Mouse (Mus musculus) liver, adult 2 months (tissue): ENCODE results near the gene Klhl30. TPM values are rescaled to one million over a fixed set of nuclear protein-coding genes. Genes with fewer than 3 reads are reported as not detected.
A peak's percentile ranks its signal among the peaks of the same experiment; 100 is the strongest.

Source experiments
- DNase-seq: peaks from one replicate; pipeline ENCODE4 v3.0.0-alpha.2; 2011; ENCODE audit warnings: low read depth, low spot score; ENCODE audit errors: extremely low read depth
- H3K27ac ChIP-seq: fragments of 200-500 bp; replicated peaks from 2 replicates; pipeline ENCODE4 v1.5.1; 2012; ENCODE audit warnings: low read depth, mild to moderate bottlenecking, control low read depth, inconsistent platforms, low read length; ENCODE audit not compliant: insufficient read depth
- H3K27me3 ChIP-seq: fragments of 200-500 bp; 2 replicates; pipeline ENCODE4 v1.6.1; 2012; ENCODE audit warnings: mild to moderate bottlenecking, moderate library complexity, low read length, inconsistent platforms; ENCODE audit not compliant: control insufficient read depth, insufficient read depth
- H3K36me3 ChIP-seq: fragments of 200-500 bp; 2 replicates; pipeline ENCODE4 v1.6.1; 2012; ENCODE audit warnings: low read length, inconsistent platforms; ENCODE audit not compliant: control insufficient read depth, insufficient read depth
- H3K4me1 ChIP-seq: fragments of 200-500 bp; 2 replicates; pipeline ENCODE4 v1.6.1; 2011; ENCODE audit warnings: low read length; ENCODE audit not compliant: control insufficient read depth, insufficient read depth
- H3K4me3 ChIP-seq: fragments of 200-500 bp; 2 replicates; pipeline ENCODE4 v1.5.1; 2011; ENCODE audit warnings: low read depth, mild to moderate bottlenecking, control low read depth, low read length, moderate library complexity; ENCODE audit not compliant: insufficient read depth
- H3K79me2 ChIP-seq: fragments of 200-500 bp; 2 replicates; pipeline ENCODE4 v1.6.1; 2012; ENCODE audit warnings: inconsistent platforms, mild to moderate bottlenecking, low read length, moderate library complexity; ENCODE audit not compliant: control insufficient read depth, insufficient read depth
- H3K9ac ChIP-seq: fragments of 200-500 bp; 2 replicates; pipeline ENCODE4 v1.6.1; 2012; ENCODE audit warnings: low read depth, mild to moderate bottlenecking, control low read depth, inconsistent platforms, low read length
- CTCF ChIP-seq: fragments of 200-500 bp; IDR thresholded peaks from 2 replicates; pipeline ENCODE4 v1.5.1; 2011; ENCODE audit warnings: low read depth, low read length, control low read depth
- POLR2A ChIP-seq: fragments of 200-500 bp; IDR thresholded peaks from 2 replicates; pipeline ENCODE4 v1.6.1; 2011; ENCODE audit warnings: low read length, control low read depth; ENCODE audit not compliant: insufficient read depth; ENCODE audit errors: extremely low read depth
- WGBS: fragments of 180-500 bp; shearing (Covaris S2); methylation state at CpG from one replicate; pipeline ENCODE4 v1.1.7; 2018; 5-methylcytosine and 5-hydroxymethylcytosine counted together
- polyA plus RNA-seq: library from polyadenylated mRNA; depleted of rRNA; stranded (reverse); fragments of >200 nt; gene quantifications from 2 replicates; pipeline ENCODE4 v1.2.3, GENCODE M21; 2012
- total RNA-seq: library from RNA; depleted of rRNA; stranded (reverse); fragments of >200 nt; gene quantifications from 2 replicates; pipeline ENCODE4 v1.2.3, GENCODE M21; 2014

The Klhl30 gene
- total and polyA plus RNA-seq, 2 experiments: not detected

DNA sequence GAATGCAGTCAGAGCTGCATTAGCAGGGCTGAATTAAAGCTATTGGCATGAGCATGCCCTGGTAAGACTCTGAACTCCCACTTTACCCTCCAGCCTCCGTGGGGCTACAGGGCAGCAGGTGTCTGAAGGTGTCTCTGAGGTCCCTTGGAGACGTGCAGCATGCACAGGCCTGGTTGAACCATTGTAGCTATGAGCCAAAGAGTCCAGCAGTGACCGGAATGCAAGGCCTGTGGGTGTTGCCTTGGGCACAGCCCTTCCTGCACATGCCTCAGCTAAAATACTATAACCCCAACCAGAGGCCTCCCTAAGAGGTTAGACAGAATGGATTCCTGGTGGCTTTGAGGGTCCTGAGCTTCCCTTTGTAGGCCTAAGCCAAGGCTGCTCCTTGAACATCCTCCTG, 433 bp downstream of the Klhl30 start:
- H3K27me3 ChIP-seq: no peaks in the 10 kb centered on the region
- H3K4me1 ChIP-seq: no peaks in the 10 kb centered on the region
- TF ChIP-seq POLR2A: no peak
- no peak for TF ChIP-seq CTCF
- H3K27ac ChIP-seq: no peak overlapping the region
- H3K9ac ChIP-seq: no peak overlapping the region
- H3K79me2 ChIP-seq: no peaks in the 10 kb centered on the region
- no peak for DNase-seq
- no peaks in the 10 kb centered on the region for H3K36me3 ChIP-seq
- 88% methylated on average over 3 of the region's 3 CpGs for WGBS
- H3K4me3 ChIP-seq: no peak overlapping the region

DNA sequence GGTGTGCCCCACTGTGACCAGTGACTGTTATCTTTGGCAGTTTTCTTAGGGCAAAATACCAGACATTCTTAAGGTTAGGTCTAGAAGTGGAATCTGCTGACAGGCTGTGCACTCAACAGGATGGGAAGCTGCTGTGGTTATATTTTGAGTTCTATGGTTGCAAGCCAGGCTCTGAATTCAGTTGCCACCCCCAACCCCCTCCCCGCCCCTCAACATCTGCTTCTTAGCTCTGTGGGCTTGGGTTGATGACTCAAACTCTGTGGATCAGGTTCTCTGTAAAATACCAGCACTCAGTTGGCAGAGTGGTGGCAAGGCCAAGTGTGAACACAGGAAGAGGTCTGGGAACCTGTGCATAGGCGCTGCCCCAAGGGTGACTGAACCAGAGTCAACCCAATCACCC, 1.5 kb downstream of the Klhl30 start:
- H3K4me1 ChIP-seq: no peaks in the 10 kb centered on the region
- TF ChIP-seq POLR2A (no peak), CTCF (no peak)
- no peak overlapping the region for H3K27ac ChIP-seq
- no peaks in the 10 kb centered on the region for H3K79me2 ChIP-seq
- no peak for DNase-seq
- H3K9ac ChIP-seq: no peak overlapping the region
- H3K36me3 ChIP-seq: no peaks in the 10 kb centered on the region
- H3K27me3 ChIP-seq: no peaks in the 10 kb centered on the region
- 89% methylated on average over 2 of the region's 2 CpGs for WGBS
- no peak overlapping the region for H3K4me3 ChIP-seq

DNA sequence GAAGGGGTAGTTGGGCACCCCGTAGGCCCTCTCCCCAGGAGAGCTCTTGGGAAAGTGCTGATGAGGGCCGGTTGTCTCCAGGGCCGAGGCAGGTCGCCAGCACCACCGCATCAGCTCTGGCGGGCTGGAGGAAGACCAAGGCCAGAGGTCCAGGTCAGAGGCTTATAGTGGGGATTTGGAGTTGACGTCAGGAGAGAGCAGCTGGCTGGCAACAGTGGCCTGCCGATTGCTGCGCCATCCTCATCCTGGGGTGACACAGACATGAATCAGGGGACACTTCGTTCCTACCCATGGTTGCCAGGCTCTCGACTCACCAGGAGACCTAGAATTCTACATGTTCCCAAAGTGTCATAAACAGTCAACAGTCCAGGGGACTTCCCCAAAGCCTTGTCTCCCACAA, 5.3 kb downstream of the Klhl30 start:
- Histone ChIP-seq H3K79me2 (no peaks in the 10 kb centered on the region), H3K27ac (no peak overlapping the region), H3K4me3 (no peak overlapping the region), H3K36me3 (no peaks in the 10 kb centered on the region), H3K27me3 (no peaks in the 10 kb centered on the region), H3K9ac (no peak overlapping the region), H3K4me1 (no peaks in the 10 kb centered on the region)
- DNase-seq: no peak
- TF ChIP-seq POLR2A (no peak), CTCF (no peak)
- WGBS: 79% methylated on average over 11 of the region's 11 CpGs

DNA sequence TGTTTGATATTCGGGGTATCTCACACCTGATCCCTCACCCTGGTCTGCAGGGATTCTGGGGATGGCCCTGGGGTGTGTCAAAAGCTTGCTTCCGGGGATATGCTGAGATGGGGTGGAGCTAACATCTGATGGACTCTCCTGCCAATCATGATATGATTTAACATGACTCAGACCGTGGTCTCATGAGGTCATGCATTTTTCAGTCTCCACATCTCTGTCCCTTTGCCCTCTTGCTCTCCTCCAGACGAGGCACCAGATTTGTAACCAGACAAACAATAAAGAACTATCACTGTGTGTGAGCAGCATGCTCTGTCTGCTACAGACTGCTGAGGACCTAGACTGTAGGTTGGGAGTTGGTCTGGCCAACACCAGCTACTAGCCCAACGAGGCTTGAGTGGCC, 11.3 kb downstream of the Klhl30 start:
- H3K9ac ChIP-seq: no peak overlapping the region
- DNase-seq: no peak
- no peak overlapping the region for H3K4me3 ChIP-seq
- 80% methylated on average over 5 of the region's 5 CpGs for WGBS
- H3K4me1 ChIP-seq: peaks cover 3% of the 10 kb centered on the region; the same call in 1 of the 2 replicates
- H3K79me2 ChIP-seq: no peaks in the 10 kb centered on the region
- H3K27me3 ChIP-seq: 0 out of 2 replicates have a peak, but pooled peaks cover 2% of the 10 kb centered on the region
- H3K27ac ChIP-seq: no peak overlapping the region
- no peaks in the 10 kb centered on the region for H3K36me3 ChIP-seq
- TF ChIP-seq POLR2A (no peak), CTCF (no peak)

DNA sequence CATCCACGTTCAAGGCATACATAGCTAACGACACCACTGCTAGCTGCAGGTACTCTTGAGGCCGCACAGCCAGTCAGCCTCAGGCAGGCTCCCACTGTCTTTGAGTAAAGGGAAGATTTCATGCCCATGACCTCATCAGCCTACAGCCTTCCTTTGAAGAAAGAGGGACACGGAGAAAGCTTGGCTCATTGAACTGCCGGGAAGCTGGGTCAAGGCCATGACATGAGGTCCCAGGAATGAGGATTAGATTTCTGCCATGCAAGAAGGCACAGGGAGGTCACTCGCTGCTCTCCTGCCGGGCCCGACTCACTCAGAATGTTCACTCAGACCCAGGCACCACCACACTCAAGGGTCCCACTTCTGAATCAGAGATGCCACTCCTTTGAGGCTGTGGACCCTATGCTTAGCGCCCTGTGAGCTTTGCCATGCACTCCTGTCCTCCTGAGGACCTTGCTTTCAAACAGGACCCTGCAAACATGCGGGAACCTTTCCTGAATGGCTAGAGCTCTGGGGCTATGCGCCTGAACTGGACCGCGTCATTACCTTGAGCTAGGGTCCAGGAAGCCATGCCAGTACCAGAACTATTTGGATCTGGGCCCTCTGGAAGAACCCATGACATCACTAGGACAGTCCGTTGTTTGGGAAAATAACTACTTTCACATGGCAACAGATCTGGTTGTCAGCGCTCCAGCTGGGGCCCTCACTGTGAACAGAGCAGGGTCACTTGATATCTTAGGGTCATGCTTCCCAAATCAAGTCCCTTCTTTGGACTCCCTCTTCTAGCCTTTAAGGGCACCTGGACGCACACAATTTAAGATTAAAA, 14.2 kb downstream of the Klhl30 start:
- Histone ChIP-seq H3K27me3 (0 out of 2 replicates have a peak, but pooled peaks cover 2% of the 10 kb centered on the region), H3K27ac (no peak overlapping the region), H3K79me2 (no peaks in the 10 kb centered on the region), H3K4me1 (peaks cover 3% of the 10 kb centered on the region; the same call in 1 of the 2 replicates), H3K9ac (no peak overlapping the region), H3K36me3 (no peaks in the 10 kb centered on the region), H3K4me3 (no peak overlapping the region)
- no peak for TF ChIP-seq POLR2A
- no peak for TF ChIP-seq CTCF
- 93% methylated on average over 16 of the region's 16 CpGs for WGBS
- DNase-seq: no peak

DNA sequence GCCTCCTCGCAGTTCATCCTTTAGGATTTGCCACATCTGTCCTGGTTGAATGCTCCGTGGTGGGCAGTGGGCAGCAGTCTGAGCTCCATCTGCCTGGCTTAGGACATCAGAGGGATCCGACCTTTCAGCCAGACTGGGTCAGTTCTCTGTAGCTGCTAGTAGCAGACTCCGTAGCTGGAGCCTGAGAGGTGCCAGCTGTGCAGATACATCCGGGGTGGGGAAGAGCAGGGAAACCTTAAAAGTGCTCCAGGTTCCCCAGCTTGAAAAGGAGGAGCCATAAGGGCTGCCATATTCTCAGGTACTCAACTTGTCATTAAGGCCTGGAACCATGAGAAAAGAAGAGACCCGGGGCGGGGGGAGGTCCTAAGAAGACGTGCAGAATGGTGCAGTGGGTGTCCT, 15.0 kb downstream of the Klhl30 start:
- no peak overlapping the region for H3K27ac ChIP-seq
- H3K4me3 ChIP-seq: no peak overlapping the region
- no peak for TF ChIP-seq CTCF
- TF ChIP-seq POLR2A: no peak
- no peaks in the 10 kb centered on the region for H3K79me2 ChIP-seq
- WGBS: 52% methylated on average over 8 of the region's 8 CpGs
- no peaks in the 10 kb centered on the region for H3K36me3 ChIP-seq
- 0 out of 2 replicates have a peak, but pooled peaks cover 2% of the 10 kb centered on the region for H3K27me3 ChIP-seq
- H3K9ac ChIP-seq: peak overlapping the region; percentile 33; the same call in 1 of the 2 replicates
- H3K4me1 ChIP-seq: peaks cover 3% of the 10 kb centered on the region; the same call in 1 of the 2 replicates
- DNase-seq: no peak
